Mouse (Mus musculus) liver, postnatal 0 days (tissue): Measurements from ENCODE around the gene Cfap97d2. TPM values are rescaled to one million over a fixed set of nuclear protein-coding genes. Genes with fewer than 3 reads are reported as not detected.
A peak's percentile ranks its signal among the peaks of the same experiment; 100 is the strongest.
"Not testable (repeated sequence)": the region's sequence is repeated elsewhere in the genome, so short reads cannot be mapped to it uniquely, and the experiment has no call there.

ENCODE experiments used
- ATAC-seq: fragments of 200-750 bp; cut with Nextera tagmentation; 2 replicates; pipeline ENCODE4 v1.8.0; 2017; ENCODE audit warnings: mild to moderate bottlenecking, moderate library complexity
- DNase-seq: peaks from one replicate; pipeline ENCODE4 v3.0.0-alpha.2; 2016
- H3K27ac ChIP-seq: fragments of 300-500 bp; sonication (generic); 2 replicates; pipeline ENCODE4 v1.5.1; 2014; ENCODE audit warnings: antibody characterized with exemption, moderate library complexity, mild to moderate bottlenecking, low read depth
- H3K27me3 ChIP-seq: fragments of 300-500 bp; sonication (generic); 2 replicates; pipeline ENCODE4 v1.6.1; 2014; ENCODE audit warnings: low read length, control low read depth, mixed read lengths; ENCODE audit not compliant: insufficient read depth
- H3K36me3 ChIP-seq: fragments of 300-500 bp; sonication (generic); replicated peaks from 2 replicates; pipeline ENCODE4 v1.6.1; 2014; ENCODE audit warnings: mild to moderate bottlenecking, control low read depth, low read length, moderate library complexity, mixed read lengths; ENCODE audit not compliant: insufficient read depth
- H3K4me1 ChIP-seq: fragments of 300-500 bp; sonication (generic); 2 replicates; pipeline ENCODE4 v1.6.1; 2014; ENCODE audit warnings: antibody characterized with exemption, mild to moderate bottlenecking, control low read depth; ENCODE audit not compliant: insufficient read depth
- H3K4me2 ChIP-seq: fragments of 300-500 bp; sonication (generic); 2 replicates; pipeline ENCODE4 v1.6.1; 2014; ENCODE audit warnings: low read depth, mild to moderate bottlenecking, low read length, moderate library complexity, mixed read lengths
- H3K4me3 ChIP-seq: fragments of 300-500 bp; sonication (generic); 2 replicates; pipeline ENCODE4 v1.5.1; 2014; ENCODE audit warnings: low read depth, low read length
- H3K9ac ChIP-seq: fragments of 300-500 bp; sonication (generic); replicated peaks from 2 replicates; pipeline ENCODE4 v1.6.1; 2014; ENCODE audit warnings: mild to moderate bottlenecking, moderate library complexity
- H3K9me3 ChIP-seq: fragments of 300-500 bp; sonication (generic); 2 replicates; pipeline ENCODE4 v1.6.1; 2016; ENCODE audit warnings: mild to moderate bottlenecking, control low read depth, low read length, mixed read lengths
- CTCF ChIP-seq: sonication (generic); IDR thresholded peaks from 2 replicates; pipeline ENCODE4 v1.5.1; 2016; ENCODE audit warnings: antibody characterized with exemption, low read depth
- EP300 ChIP-seq: IDR thresholded peaks from 2 replicates; pipeline ENCODE4 v1.6.1; 2016; ENCODE audit warnings: antibody characterized with exemption, low read depth, mild to moderate bottlenecking
- WGBS: fragments of 180-500 bp; shearing (Covaris S2); extraction: QIAGEN DNeasy Blood & Tissue Kit; methylation state at CpG from one replicate; pipeline ENCODE4 v1.1.7; 2014; ENCODE audit not compliant: insufficient replicate concordance; 5-methylcytosine and 5-hydroxymethylcytosine counted together
- polyA plus RNA-seq: library from polyadenylated mRNA; unstranded; fragments of >200 nt; fragmentation: Nextera tagmentation; extraction: Ambion mirVana; gene quantifications from 2 replicates; pipeline ENCODE4 v1.2.1, GENCODE M21; 2015

Gene Cfap97d2
- polyA plus RNA-seq, 1 experiment from 2014 or later = not detected

DNA sequence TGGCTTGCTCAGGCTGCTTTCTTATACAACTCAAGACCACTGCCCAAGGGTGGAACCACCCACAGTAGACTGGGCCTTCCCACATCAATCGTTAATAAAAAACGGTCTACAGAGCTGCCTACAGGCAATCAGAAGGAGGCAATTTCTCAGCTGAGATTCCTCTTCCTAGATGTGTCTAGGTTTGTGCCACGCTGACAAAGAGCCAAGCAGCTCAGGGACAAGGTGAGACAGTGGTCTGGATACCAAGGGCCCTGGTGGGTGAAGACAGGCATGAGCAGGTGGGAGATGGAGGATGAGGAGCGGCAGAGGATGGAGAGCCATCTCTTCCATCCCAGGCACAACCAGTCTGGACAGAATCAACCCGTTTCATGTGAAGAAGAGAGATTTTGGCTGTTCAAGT is 2.8 kb downstream of the Cfap97d2 start:
- no peaks in the 10 kb centered on the region for H3K4me1 ChIP-seq
- H3K27ac ChIP-seq = no peak overlapping the region
- DNase-seq (no peak), ATAC-seq (no peak)
- TF ChIP-seq EP300 (no peak), CTCF (no peak)
- H3K4me3 ChIP-seq = no peak overlapping the region
- H3K27me3 ChIP-seq = no peaks in the 10 kb centered on the region
- no peaks in the 10 kb centered on the region for H3K9me3 ChIP-seq
- H3K4me2 ChIP-seq = no peak overlapping the region
- no peak overlapping the region for H3K9ac ChIP-seq
- no peaks in the 10 kb centered on the region for H3K36me3 ChIP-seq
- WGBS = 79% methylated on average over 5 of the region's 5 CpGs

DNA sequence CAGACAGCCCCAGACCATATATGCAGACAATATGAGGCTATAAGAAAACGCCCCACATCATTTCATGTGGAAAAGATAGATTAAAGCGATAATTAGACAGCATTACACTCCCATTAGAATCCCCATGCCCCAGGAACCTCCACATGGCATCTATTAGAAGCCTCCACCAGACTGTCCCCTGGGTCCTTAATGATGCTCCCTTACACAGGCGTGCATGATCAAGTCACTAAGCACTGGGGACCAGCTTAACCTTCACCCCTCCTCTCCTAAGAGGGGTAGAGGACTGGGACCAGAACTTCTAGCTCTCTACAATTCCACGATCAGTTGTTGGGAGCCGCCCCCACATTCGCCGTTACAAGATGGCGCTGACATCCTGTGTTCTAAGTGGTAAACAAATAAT is 13.3 kb downstream of the Cfap97d2 start:
- ATAC-seq (no peak), DNase-seq (no peak)
- Histone ChIP-seq H3K4me1 (no peaks in the 10 kb centered on the region), H3K27ac (no peak overlapping the region), H3K36me3 (no peaks in the 10 kb centered on the region), H3K27me3 (no peaks in the 10 kb centered on the region), H3K9ac (no peak overlapping the region), H3K4me3 (no peak overlapping the region), H3K9me3 (no peaks in the 10 kb centered on the region), H3K4me2 (no peak overlapping the region)
- TF ChIP-seq CTCF (no peak), EP300 (no peak)
- WGBS = 86% methylated on average over 8 of the region's 8 CpGs

DNA sequence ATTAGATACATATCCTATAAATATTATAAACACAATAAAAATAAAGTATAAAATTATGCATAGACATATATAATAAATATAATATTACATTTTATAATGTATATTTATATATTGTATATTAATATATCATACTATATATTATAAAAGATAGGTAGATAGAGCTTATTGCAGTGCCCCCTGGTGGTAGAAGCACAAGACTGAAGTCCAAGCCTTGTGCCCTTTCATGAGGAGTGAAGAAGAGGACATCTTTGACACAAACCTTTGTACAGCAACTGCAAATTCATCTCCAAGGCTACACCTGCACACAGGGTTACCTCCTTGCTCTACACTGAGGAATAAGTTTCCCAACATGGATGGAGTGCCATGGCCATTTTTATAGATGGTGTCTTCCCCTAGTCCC is 20.0 kb downstream of the Cfap97d2 start:
- no peaks in the 10 kb centered on the region for H3K36me3 ChIP-seq
- H3K9ac ChIP-seq = no peak overlapping the region
- no peaks in the 10 kb centered on the region for H3K9me3 ChIP-seq
- no peaks in the 10 kb centered on the region for H3K4me1 ChIP-seq
- no peak for TF ChIP-seq EP300
- peak; percentile 70 for TF ChIP-seq CTCF
- peak; percentile 48 for DNase-seq
- H3K4me3 ChIP-seq = no peak overlapping the region
- H3K27me3 ChIP-seq = no peaks in the 10 kb centered on the region
- ATAC-seq = no peak
- no peak overlapping the region for H3K4me2 ChIP-seq
- H3K27ac ChIP-seq = no peak overlapping the region

GRCm38 (mm10) chr8:13727469-13728094 is 21.9 kb downstream of the Cfap97d2 start:
- no peaks in the 10 kb centered on the region for H3K9me3 ChIP-seq
- DNase-seq (no peak), ATAC-seq (no peak)
- TF ChIP-seq EP300 (no peak), CTCF (no peak)
- H3K4me1 ChIP-seq = no peaks in the 10 kb centered on the region
- H3K9ac ChIP-seq = no peak overlapping the region
- H3K36me3 ChIP-seq = no peaks in the 10 kb centered on the region
- H3K27me3 ChIP-seq = no peaks in the 10 kb centered on the region
- H3K4me2 ChIP-seq = no peak overlapping the region
- H3K27ac ChIP-seq = no peak overlapping the region
- 73% methylated on average over 10 of the region's 10 CpGs for WGBS
- no peak overlapping the region for H3K4me3 ChIP-seq

DNA sequence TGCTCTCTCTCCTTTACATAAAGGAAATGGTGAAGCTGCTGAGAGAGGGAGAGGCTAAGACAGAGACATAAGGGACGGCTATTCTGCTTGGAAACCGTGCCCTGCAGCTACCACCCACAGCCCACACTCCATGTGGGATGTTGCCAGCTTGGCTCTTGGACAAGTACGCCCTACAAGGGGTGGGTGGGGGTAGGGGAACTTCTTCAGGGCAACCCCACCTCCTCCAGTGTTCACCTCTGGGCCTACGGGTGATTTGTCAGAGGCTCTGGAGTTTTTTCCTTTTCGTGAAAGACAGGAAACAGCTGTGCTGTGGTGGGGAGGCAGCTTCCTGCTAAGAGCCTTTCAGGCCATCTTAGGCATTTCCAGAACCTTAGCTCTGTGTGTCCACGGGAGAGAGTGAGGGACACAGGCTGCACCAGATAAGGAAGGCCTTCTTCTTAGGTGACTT is 34.7 kb downstream of the Cfap97d2 start:
- peak overlapping the region; percentile 74 for H3K27ac ChIP-seq
- no peak overlapping the region for H3K4me3 ChIP-seq
- H3K4me2 ChIP-seq = peak overlapping the region; percentile 41
- ATAC-seq = peak; percentile 71
- peak; percentile 44 for DNase-seq
- H3K4me1 ChIP-seq = peaks cover 14% of the 10 kb centered on the region
- TF ChIP-seq EP300 = no peak; the same call in 1 of the 2 replicates
- no peak for TF ChIP-seq CTCF
- 22% methylated on average over 6 of the region's 6 CpGs for WGBS
- no peaks in the 10 kb centered on the region for H3K9me3 ChIP-seq
- H3K36me3 ChIP-seq = no peaks in the 10 kb centered on the region
- H3K27me3 ChIP-seq = no peaks in the 10 kb centered on the region
- peak overlapping the region; percentile 6; the same call in 1 of the 2 replicates for H3K9ac ChIP-seq

DNA sequence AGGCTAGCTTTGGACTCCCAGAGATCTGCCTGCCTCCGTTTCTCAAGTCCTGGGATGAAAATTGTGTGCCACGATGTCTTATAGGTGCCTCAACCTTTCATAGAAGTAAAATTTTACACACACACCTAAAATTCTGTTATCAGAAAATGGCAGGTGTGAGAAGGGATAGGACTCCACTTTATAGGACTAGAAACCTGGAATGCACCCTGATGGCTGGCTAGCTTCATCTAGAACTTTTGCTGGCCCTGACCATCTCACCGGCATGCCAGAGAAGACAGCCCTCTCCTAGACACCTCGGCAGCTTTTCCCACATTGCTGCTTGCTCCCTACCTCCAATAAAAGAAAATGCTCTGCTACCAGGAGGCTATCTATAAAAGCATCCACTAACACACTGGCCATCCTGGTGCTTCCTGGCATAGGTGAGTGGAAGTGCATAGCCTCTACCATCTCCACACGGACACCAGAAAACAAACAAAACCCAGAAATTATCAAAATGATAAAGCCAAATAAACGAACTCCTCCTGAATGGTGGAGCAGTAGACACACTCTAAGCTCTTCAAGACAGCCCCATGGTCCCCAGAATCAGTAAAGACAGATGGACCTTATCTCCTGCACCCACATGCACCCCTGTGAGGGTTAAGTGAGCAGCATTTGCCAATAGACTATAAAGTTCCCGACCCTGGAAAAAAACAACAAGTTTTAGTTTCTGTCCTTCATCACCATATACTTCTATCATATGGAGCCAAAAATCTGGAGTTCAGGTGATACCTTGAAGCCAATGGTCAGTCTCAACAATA is 35.3 kb downstream of the Cfap97d2 start:
- WGBS = 54% methylated on average over 7 of the region's 7 CpGs
- 0 out of 2 replicates have a peak overlapping the region, but pooled peaks have one; percentile 16 for H3K9ac ChIP-seq
- peak overlapping the region; percentile 74 for H3K27ac ChIP-seq
- H3K4me3 ChIP-seq = no peak overlapping the region
- DNase-seq = no peak
- H3K9me3 ChIP-seq = no peaks in the 10 kb centered on the region
- H3K4me1 ChIP-seq = peaks cover 14% of the 10 kb centered on the region
- TF ChIP-seq EP300 (peak; percentile 85), CTCF (no peak)
- peak overlapping the region; percentile 41; the same call in 1 of the 2 replicates for H3K4me2 ChIP-seq
- peak; percentile 93 for ATAC-seq
- H3K36me3 ChIP-seq = no peaks in the 10 kb centered on the region
- no peaks in the 10 kb centered on the region for H3K27me3 ChIP-seq

- not testable (repeated sequence) for H3K4me3 ChIP-seq, H3K4me1 ChIP-seq, H3K9ac ChIP-seq, H3K36me3 ChIP-seq, H3K4me2 ChIP-seq, H3K9me3 ChIP-seq, H3K27ac ChIP-seq, H3K27me3 ChIP-seq, DNase-seq, ATAC-seq
- 78% methylated on average over 5 of the region's 6 CpGs for WGBS
These were observed 40.5 kb downstream of the Cfap97d2 start for GRCm38 (mm10) chr8:13746212-13746611.
